Mouse (Mus musculus) lung, postnatal 36 days (tissue): ENCODE data around the gene Cck.
"Not testable (repeated sequence)": the region's sequence is repeated elsewhere in the genome, so short reads cannot be mapped to it uniquely, and the experiment has no call there.

Experiments
- DNase-seq: peaks from one replicate; pipeline ENCODE4 v3.0.0; 2022; ENCODE audit warnings: mixed read lengths

Cck gene

DNA sequence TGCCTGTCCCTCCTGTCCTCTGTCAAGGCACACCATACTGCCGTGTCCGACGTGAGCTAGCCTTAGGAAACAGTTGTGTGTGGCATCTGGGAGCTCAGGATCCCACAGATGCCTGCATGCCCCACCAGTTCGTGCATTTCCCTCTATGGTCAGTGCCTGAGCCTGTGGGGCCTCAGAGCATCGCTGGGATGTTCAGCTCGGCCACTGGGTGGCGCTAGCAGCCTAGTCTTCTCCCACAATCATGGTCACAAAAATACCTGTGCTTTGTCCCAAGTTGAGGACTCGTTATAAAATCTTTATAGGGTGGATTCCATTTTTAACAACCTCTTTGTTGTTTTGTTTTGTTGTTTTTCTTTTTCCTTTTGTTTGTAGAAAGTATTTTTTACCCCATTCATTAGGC is 37.0 kb downstream of the Cck start:
- DNase-seq, result peak; percentile 56

DNA sequence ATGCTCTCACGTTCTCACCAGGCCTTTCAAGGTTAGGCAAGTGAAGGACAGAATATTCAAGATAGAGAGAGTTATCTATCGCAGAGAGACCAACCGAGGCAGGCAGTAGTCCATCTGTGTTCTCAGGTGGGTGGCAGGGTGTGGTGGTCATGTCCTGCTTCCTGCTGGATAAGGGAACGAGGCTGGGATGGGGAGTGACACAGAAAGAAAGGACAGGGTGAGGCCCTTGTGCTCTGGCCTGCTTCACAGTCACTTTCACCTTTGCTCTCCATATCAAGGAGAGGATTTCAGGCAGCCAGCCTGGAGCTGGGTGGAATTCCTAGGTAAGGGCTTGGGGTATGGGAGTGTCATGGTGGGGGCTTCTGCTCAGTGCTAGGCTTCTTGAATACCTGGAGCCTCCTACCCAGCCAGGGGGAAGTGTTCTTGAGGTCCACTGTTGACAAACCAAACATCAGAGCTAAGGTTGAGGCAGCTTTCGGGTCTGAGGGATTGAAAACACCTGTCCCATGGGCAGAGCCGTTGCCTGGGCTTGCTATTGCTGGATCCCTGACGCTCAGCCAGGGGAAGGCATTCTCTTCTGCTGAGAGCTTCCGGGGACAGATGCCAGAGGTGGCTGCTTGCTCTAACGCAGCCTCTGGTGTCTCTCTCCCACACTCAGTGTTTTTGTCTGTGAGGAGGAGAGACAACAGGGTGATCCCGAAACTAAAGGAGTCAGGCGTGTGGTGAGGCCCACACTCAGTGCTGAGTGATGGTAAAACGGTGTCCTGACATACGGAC is 38.6 kb downstream of the Cck start:
- DNase-seq, result no peak

DNA sequence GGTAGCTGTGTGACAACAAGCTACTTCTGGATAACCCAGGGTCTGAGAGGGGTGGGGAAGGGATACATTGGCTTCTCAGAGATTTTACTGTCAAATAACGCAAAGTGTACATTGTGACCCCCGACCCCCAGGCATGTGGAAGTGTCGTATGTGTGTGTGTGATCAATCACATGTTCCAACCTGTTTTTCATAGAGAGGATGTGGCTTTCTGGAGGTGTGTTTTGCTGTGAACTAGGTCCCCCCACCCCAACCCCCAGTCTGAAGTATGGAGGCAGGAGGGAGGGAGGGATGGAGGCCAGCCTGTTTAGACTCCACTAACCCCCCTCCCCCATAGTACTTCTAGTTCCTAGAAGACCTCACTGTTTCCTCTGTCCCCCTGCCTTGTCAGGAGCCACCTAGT is 40.6 kb downstream of the Cck start:
- DNase-seq, result no peak

DNA sequence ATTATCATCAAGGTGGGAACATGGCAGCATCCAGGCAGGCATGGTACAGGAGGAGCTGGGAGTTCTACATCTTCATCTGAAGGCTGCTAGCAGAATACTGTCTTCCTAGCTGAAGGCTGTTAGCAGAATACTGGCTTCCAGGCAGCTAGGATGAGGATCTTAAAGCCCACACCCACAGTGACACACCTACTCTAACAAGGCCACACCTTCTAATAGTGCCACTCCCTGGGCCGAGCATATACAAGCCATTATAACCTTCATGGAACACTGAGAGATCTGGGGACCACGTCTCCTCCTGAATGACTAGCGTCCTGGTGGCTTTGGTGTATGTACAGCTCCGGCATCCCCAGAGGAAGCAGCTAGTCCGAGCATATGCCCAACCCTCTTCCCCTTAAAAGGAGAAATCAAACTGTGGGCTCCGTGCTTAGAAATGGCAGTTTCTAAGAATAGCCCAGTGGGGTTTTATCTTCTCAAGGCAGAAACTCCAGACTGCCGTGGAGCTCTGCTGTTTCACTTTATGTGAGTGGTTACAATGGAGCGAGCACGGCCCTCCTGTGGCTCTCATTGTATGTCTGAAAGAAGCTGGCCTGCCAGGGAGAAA is 43.1 kb downstream of the Cck start:
- not testable (repeated sequence) for DNase-seq

GRCm38 (mm10) chr9:121446431-121446831 is 49.1 kb downstream of the Cck start:
- DNase-seq, result no peak

- DNase-seq, result peak; percentile 72
Measured at GRCm38 (mm10) chr9:121445364-121445763, 50.1 kb downstream of the Cck start.

DNA sequence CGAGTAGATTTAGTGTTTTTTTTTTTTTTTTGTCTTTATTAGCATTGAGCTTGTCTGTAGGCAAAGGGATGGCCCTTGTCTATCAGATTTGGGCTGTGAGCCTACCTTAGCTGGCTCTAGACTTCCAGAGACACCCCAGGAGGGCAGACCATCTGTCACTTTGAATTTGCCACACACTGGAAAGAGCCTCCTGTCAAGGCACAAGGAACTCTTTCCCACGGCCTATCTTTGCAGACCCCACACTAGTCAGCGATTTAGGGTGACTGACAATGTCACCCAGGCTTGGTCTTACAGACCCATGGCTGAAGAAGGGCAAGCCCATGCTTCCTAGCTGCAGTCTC is 51.2 kb downstream of the Cck start:
- DNase-seq, result no peak

DNA sequence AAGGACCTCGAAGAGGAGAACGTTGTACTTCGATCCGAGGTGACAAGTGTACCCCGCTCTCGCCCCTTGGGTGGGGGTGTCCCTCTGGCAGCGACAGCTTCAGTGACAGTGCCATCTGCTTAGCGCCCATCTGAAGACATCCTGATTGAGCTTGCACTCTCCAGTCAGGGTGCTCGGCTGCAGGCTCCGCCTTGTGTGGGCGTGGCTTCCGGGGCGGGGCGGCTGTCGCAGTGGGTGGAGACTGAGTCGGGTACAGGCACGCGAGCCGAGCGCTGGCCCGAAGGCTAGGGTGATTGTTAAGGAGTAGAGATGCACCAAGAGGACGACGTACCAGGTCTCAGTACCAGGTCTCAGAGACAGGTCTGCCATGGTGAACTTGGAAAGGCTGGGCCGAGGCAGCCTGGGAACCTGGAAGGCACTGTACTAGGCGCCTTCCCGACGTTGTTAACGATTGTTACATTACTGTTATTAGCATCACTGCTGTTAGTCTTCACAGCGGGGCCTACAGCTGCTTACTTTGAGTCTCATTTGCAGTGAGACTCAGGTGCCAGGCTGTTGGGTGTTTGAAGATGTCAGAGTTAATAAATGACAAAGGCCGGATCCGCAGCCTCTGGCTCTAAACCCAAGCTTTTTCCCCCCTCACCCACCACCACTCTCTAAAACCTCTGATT is 51.7 kb downstream of the Cck start:
- peak; percentile 36 for DNase-seq

GRCm38 (mm10) chr9:121442145-121442544 is 53.3 kb downstream of the Cck start:
- no peak for DNase-seq
